Mouse (Mus musculus): ENCODE measurements around the gene Pde4d.

The Pde4d gene

DNA sequence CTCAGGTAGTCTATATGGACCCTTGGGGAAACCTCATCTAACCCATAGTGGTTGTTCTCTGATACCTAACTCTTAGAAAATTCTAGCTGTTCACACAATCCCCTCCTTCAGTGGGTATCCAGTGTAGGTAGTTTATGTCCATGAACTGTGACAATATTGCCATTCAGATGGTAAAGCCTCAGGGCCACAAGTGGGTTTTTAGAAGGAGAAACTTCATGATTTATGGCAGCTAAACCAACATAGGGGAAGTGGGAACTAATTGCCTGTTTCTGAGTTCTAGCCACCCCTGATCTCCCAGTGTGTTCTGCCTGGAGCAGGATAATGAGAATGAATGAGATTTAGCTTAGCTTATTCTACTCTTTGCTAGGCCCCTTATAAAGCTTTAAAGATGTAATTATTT is 43.1 kb downstream of the Pde4d start:
- DNase-seq, result no peak

DNA sequence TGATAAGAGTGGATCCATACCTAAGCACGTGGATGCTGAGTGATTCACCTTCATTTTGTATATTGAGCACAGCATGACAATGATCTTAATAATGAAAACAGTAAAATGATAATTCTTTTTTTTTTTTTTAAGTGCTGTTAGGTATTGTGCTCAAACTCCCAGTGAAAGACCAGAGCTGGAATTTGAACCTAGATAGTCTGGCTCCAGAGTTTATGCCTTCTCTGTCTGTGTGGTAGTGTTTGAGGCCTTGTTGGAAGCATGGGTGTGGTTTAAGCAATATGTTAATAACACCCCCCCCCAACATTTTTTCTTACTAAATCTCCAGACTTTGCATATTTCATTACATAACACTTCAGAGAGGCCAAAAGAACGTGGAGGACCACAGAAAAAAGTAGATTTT is 44.6 kb downstream of the Pde4d start:
- no peak for DNase-seq

DNA sequence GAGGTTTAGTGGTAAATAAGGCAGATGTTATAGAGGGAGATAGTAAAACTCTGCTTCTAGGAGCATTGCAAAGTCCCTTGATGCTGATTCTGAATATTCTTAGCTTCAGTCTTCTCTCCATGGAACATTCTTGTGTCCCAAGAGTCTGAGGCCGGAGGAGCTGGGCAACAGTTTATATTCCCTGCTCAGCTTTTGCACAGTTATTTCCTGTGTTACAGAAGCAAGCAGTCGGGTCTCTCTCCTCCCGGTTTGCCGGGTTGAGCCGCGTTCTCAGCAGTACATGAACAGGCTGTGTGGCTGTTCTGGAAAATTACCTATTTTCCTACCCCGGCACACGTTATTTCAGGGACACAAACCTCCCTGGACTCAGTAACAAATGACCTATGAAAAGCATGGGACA is 48.0 kb downstream of the Pde4d start:
- peak; percentile 23 for DNase-seq

DNA sequence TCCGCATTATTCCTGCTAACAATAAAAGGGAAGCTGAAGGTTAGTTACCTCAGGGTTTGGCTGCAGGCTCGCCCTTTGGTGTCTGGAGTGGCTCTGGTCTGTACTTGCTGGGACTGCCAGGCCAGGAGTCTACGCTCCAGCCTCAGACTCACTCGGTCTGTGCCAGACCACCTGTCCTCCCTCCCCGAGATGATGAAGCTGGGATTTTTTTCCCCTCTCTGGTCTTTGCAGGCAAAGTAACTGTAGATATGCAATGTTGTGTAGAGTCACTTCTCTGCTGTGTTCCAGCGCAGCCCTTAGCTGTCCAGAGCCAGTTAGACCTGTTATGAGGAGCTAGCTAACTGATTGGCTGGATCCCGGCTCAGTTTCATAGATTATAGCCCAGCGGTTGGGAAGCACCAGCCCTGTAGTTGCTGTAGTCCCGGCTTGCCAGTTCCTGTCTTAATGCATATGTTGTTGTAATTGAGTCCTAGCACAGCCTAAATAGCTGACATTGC is 48.5 kb downstream of the Pde4d start:
- peak; percentile 42 for DNase-seq

DNA sequence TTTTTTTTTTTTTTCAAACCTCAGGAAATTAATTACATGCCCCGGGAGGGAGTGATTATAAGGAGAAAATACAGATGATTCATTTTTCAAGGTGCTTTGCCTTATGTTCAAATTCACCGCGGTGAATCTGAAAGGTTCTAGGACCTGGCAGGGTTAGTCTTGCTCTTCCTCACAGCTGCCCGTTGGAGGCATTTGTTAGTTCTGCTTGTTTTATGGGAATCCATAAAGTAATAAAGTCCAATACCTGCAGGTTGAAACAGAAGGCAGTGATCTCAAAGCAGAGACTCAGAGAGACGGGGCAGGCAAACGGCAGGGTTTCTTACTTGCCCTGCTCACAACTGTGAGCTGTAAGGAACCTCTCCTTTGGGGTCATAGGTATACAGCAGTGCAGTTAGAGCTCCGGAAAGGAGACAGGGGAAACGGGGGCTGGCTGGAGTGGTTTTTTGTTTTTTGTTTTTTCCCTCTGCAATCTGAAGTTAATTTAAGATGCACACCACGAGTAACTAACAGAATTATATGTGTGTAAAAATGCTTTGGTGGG is 49.1 kb downstream of the Pde4d start:
- no peak for DNase-seq

DNA sequence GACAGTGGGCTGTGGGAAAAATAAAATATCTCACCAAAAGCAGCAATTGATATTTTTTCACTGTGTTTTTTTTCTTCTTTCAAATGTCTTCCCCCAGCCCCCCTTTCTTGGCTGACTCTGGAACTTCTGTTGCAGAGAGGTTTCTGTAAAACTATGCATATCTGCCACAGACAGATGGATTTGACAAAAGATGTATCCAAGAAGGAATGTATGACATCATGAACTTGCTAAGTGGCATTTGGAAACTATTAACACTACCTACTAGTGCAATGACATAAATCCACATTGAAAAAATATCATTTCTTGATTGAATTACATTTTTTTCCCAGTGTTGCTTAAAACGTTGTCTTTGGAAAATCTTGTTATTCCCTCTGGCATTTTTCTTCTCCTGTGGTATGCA is 51.6 kb downstream of the Pde4d start:
- no peak for DNase-seq

DNA sequence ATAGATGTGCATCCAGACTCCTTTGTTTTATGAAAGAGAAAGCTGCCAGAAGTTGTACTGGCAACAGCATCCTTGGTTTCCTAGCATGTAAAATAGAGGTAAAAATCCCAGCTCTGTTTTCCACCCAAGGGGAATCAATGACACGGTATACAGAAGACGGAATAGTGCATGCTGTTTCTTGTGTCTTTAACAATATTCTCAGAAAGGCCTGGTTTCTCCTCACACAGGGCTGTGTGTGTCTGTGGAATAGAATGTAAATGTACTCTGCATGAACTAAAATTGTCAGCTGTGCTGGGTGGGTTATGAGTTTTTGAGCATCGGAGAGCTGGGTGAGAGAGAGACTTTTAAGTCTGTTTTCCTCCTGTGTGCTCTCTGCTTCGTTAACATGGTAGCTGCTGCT is 74.8 kb downstream of the Pde4d start:
- DNase-seq, result no peak

DNA sequence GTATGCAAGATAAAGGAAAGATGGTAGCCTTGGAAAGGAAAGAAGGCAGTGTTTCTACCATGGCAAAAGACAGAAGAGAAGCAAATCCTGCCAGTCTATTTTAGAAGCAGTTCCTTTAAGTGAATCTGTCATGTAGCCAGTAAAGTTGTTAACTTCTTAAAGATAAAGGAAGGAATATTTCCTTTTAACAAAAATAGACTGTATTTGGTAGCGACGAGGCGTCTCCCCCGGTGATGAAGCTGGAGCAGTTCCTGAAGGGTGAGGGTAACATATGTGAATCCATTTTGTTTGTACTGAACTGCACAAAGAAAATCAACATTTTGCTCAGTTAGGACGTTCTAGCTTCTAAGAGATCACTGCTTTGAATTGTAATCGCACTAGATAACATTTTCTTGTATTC is 75.2 kb downstream of the Pde4d start:
- DNase-seq, result no peak

DNA sequence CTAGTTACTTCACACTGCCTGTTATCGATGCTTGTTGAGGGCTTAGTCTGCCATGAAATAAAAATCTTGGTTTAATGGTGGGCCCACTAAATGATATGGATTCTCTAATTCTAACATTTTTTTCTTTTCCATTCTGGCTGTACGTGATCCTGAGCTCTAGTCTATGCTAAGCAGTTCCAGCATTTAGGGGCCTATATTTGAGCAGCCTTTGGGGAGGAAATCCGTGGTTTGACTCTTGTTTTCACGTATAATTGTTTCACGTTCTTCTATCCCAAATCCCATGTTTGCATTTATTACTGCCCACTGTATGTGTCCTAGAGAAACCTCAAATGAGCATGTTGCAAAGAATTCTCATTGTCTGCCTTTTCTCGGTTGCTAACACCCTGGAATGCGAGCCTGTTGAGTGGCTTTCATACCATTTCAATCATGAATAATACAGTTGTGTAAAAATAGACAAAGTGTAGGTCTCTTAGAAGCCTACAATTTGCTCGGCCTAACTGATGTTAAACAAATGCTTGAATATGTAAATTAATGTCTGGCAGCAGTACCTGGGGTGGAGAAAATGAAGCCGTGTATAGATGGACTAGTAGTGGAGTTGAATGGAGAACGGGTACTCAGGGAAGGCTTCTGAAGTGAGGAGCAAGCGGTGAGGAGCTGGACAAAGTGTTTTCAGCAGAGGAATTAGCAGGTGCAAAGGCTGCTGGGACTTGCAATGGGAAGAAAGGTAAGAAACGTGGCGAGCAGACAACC is 76.7 kb downstream of the Pde4d start:
- DNase-seq, result no peak

DNA sequence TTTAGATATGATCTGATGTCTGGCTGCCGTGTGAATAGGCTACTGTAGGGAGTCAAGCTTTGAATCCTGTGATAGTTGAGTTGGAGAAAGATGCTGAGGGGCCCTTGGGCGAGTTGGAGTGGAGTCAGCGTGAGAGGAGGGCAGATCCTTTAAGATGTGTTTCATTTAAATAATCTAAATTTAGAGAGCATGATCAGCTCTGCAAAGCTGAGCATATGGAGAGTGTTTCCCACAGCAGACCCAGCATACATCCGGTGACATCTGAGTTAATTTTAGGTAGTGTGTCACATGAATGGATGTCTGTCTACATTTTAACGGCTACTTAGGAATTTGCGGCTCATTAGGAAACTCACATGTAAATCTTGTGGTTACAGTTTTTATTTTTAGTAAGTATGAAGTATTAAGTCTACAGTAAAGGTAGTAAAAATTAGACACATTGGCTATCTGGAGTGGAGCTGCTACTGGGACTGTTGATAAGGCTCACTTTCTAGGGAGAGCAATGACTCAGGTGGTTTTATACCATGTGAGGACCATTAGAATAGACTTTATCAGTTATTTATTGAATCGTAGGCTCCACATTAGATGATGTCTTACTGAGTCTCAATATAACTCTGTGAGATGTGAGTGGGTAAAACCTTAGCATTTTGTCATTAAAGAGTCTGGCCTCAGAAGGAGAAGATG is 77.5 kb downstream of the Pde4d start:
- no peak for DNase-seq

DNA sequence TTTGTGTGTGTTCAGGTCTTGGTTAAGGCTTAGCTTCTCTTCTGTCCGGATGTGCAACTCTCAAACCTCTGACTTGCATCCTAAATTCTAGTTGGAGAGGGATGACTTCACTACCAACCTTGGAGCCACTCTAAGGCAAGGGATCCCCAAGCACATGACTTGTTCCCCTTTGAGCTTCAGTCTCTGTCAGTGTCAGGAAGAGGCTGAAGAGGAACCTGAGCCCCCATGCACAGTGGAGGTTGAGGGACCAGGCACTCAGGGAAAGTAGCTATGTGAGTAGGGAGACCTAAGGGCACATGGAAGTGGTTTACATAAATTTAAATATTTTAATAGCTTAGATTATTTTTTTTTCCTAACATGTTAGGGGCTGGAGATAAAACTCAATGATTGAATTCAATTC is 78.6 kb downstream of the Pde4d start:
- DNase-seq, result no peak

DNA sequence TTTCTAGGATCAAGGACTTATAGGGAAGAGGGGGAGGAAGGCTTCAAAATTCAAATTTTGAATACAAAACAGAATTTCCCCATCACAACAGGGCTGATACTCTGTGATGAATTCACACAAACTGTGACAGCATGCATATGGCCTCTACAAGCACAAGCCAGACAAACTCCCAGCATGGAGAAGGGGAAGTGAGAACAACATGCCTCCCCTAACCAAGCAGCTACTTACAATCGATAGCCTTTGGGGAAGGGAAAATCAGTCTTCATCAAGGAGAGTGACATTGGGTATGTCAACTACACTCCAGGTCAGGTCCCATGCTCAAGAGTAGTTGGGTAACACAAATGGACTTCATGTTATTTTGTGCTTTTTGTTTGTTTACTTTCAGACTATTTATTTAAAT is 83.1 kb downstream of the Pde4d start:
- DNase-seq, result no peak

DNA sequence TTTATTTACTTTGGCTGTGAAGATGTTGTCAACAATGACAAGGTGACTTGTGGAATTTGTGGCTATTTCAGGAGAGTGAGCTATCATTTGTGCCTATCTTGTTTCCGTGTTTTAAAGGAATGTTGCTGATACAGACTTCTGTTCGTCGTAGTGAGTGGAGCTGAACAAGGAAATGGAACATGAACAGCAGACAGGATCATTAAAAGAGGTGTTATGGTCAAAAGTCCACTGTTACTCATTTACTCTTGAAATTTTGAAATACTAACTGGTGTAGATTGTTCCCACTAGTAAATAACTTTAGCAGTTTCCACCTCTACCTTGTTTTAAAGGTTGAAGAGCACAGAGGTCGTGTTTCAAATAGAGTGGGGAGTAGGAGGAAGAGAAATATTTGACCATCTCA is 86.7 kb downstream of the Pde4d start:
- DNase-seq, result no peak

DNA sequence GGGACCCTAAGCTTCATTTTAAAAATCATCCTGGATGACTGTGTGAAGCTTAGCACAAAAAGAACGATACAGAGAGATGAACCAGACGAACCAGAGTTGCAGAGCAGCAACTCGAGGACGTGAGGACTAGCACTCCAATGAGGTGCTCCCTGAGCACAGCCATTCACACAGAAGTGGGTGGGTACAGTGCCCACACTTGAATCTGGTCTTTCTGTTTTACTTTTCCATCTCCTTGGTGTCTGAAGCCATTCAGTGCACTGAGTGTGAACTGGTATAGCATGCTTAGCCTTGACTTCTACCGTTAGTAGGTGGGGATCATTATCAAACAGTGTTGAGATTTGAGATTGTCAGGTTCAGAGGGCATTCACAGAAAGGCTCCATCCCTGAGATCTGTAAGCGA is 87.2 kb downstream of the Pde4d start:
- DNase-seq, result no peak

DNA sequence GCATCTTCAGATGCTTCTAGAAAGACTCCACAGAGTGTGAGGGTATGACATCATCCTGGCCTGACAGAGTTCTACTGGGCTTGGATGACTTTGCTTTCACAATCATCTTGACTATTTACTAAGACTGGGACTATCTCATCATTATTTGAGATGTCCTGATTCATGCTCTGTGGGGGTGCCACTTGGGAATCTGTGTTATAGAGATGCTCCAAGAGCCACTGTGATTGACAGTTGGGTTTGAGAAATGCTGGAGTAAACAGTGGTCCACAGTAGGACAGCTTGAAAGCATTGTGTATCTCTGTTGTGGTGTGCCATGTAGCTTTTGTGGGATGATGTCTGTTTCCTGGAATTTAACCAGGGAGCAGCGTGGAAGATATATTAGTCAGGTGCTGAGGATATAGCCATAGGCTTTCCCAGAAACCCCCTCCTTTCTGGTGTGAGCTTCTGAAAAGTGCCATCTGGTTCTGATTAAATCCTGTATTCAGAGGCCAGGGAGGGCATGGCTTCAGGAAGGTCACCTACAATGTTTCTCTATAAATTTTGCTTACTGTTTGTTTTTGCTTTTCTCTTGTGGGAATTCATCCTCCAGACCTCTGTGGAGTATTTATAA is 89.1 kb downstream of the Pde4d start:
- DNase-seq, result no peak

DNA sequence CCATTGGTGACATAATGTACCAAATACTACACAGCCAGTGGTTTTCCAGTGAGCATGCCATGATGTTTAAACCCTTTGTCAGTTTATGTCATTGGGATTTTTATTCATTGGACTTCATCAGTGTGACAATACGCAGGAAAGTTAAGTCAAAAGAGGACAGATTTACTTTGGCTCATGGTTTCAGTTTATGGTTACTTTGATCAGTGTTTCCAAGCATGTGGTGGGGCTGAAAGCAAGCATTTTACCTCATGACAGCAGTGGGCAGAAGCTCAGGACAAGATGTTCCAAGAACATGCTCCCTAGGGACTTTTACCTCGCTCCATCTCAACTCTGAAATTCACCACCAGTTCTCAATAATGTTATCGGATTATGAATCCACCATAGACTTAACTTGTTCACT is 91.7 kb downstream of the Pde4d start:
- no peak for DNase-seq

DNA sequence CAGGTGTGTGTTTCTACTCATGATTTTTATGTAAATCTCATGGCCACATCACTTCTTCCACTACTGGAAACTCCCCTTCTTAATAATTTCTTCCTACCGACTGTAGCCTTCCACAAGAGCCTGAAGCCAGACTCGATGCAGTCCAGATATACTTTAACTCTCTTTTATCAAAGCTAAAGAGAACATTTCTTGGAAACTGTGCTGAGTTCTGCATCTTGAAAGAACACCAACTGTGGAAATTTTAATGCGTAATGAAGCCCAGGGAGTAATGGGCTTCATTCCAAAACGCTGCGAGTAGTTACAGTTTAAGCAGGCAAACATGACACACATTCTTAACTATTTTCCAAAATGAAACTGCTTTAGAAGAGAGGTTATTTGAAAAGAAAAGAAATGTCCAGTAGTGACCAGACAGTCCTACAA is 92.6 kb downstream of the Pde4d start:
- DNase-seq, result peak; percentile 59

DNA sequence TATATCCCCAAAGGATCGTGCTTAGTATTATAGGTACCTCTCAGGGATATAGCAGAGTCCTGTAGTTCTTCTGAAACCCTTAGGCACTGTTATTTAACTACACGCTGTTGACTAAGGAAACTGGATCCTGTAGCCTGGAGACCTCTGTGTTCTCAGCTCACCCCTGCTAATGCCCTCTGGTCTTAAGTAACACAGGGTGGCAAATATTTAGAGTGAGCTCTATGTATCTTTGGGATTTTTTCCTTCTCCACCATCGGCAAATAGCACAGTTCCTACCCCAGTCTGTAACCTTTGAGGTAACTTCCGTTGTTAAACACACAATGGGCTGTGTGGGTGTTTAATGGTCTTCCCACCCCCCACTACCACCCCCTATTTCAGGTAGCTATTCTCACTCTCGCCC is 102.5 kb downstream of the Pde4d start:
- DNase-seq, result no peak

DNA sequence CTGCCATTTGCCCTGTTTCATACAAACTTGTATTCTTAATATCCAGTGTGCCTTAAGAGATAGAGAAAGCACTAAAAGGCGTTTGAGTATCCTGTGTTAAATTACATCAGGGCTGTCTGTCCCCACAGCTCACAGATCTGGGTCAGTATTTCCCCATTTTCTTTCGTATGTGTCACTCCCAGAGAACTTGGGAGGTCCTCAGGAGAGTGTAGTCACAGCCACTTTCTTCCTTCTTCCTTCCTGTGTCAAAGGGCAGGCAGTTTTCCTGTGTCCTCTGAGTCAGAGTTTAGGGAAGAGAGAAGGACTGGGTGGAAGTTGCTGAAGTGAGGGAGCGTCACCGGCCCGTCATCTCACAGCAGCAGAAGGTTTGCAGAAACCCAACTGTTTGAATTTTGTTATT is 103.2 kb downstream of the Pde4d start:
- no peak for DNase-seq

DNA sequence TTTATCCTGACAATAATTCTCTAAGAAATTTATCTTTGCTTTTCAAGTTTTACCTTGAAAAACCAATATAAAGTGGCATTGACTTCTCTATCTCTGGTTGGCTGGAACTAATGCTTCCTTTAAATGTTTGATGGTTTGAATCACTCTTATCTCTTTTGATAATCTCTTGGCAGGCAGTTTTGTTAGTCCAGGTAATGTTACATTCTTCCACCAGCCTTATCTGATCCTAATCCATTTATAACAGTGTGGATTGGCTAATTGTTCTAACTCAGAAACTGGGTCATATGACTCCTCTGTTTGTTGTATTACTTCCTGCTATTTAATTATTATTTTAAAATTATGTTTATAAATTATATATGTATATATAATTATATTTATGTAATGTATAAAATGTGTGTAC is 105.2 kb downstream of the Pde4d start:
- DNase-seq, result no peak

DNA sequence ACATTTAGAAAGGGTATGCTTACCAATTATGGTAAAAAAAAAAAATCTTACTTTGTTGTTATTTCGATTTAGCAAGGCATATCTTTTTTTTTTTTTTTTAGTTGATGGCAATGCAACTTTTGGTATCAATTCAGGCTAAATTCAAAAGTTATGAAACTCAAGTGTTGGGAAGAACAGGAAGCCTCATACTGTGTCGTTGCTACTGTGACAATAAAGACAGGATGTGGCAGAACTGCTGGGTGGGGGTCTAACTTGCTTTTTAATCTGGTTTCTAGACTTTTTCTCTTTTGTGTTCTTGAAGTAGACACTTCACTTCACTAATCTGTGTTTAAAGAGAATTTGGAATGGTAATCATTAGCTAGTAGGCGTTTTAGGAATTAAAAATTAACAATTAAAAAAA is 147.2 kb downstream of the Pde4d start:
- DNase-seq, result no peak

DNA sequence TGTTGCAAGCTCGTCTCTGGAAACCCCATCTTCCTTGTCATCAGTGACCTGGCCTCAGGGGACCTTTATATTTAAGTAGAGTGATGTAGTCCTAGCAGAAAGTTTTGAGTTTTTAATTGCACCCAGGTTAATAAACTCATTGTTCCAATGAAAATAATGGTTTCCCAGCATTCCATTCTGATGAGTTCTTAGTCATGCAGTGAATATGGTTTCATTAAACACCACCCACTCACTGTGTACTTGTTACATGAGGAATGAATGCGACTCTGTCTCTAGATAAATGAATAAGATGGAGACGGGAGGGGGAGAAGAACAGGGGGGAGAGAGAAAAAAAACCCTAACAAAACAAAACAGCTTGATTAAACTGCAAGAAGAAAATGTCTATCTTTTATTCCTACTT is 148.9 kb downstream of the Pde4d start:
- no peak for DNase-seq

DNA sequence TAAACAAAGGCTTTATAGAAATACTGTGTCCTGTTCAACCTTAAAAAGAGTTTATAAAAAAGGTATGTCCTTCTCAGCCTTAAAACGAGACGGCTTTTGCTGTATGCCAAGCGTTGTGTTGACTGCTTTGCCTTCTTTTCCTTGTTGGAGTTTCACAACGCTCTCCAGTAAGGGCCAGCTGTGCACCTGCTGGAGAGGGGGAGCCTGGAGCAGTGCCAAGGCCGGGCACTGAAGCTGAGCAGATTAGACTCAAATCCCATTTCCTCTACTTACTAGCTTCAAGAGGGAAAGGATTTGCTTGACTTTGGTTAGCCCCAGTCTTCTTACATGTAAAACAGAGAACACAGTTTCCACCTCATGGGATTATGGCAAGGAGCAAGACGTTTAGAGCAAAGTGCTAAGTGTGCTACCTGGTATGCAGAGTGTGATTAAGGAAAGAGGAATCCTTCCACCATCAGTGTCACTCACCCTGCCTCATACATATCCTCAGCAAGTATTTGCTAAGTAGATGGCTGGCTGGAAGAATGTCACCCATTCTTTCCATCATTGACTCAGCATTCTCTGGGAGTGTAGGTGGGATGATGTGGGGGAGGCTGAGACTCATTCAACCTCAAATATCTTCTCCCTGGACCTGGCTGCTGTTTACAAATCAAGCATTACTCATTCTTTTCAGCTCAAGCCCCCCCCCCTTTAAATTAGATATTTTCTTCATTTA is 149.6 kb downstream of the Pde4d start:
- DNase-seq, result peak; percentile 61
